Mouse (Mus musculus) E14TG2a.4 (cell line): ENCODE results near the gene Ankef1.

Experiments
- CTCF ChIP-seq: conservative IDR thresholded peaks from 2 replicates; pipeline ENCODE4 v1.5.1; 2014; ENCODE audit warnings: low read length
- NANOG ChIP-seq: IDR thresholded peaks from 2 replicates; pipeline ENCODE4 v1.6.1; 2014; ENCODE audit warnings: borderline replicate concordance, low read length, mixed read lengths
- POU5F1 ChIP-seq: IDR thresholded peaks from 2 replicates; pipeline ENCODE4 v1.6.1; 2014; ENCODE audit warnings: low read length, borderline replicate concordance

DNA sequence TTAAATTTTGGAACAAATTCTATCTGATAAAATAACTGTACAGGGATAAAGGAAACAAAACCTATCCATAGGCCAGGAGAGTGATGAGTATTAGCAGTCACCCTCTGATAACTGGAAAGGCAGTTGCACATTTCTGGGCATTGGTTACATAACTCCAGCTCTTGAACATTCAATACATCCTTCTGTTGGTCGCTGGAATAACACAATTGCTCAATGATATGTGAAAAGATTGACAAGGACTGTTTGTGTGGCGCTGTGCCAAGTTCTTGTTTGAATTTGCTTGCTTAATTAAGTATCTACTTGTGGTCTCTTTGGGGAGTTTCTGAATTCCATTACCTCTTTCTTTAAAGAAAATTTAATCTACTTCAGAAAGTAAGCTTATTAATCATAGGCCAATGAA lies 81.1 kb downstream of the Ankef1 start:
- TF ChIP-seq CTCF (no peak), NANOG (no peak), POU5F1 (no peak)
